Mouse (Mus musculus) lung, adult 2 months (tissue): ENCODE measurements at regions not wholly inside any gene's neighbourhood (a gene's known extent, or its start where the extent isn't known, plus 50 kb on each side); places are given as distances from the start of the nearest gene placed in this dataset.

Experiments used
- CTCF ChIP-seq: fragments of 200-500 bp; IDR thresholded peaks from 2 replicates; pipeline ENCODE4 v1.5.1; 2011; ENCODE audit warnings: mild to moderate bottlenecking, low read length, control low read depth; ENCODE audit not compliant: insufficient read depth
- POLR2A ChIP-seq: fragments of 200-500 bp; IDR thresholded peaks from 2 replicates; pipeline ENCODE4 v1.6.1; 2011; ENCODE audit warnings: low read depth, mild to moderate bottlenecking, control low read depth, low read length, borderline replicate concordance; ENCODE audit errors: extremely low read depth

DNA sequence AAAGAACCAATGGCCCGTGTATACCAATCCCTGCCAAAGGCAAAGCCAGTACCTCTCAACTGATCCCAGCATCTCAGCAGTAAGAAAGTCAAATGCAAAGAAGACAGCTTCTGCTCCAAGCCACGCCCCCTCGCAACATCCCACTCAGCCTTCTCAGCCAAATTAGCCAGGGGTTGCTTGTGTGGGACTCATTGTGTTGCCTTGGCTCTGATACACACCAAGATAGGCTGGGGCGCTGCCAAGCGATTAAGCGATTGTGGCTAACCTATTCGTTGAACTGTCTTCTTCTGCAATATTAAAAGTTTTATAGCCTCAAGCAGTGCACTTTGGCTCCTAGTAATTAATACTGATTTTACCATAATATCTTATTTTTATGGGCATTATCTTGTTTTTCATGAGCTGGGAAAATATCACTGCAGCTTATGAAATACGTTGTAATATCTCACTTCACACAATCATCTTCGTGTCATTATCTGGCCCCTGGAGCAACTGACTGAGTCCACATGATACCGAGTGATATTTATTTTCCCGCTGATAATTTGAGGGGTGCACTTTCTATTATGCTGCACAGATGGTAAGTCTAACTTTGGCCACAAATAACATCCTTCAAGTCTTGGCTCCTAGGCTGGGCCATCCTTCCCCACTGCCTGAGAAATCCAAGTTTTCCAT is 129.3 kb downstream of the Gm4791 start:
- TF ChIP-seq CTCF (no peak), POLR2A (no peak)
